8 mouse cellular contexts compared by ENCODE assay signal in the genomic region with DNA sequence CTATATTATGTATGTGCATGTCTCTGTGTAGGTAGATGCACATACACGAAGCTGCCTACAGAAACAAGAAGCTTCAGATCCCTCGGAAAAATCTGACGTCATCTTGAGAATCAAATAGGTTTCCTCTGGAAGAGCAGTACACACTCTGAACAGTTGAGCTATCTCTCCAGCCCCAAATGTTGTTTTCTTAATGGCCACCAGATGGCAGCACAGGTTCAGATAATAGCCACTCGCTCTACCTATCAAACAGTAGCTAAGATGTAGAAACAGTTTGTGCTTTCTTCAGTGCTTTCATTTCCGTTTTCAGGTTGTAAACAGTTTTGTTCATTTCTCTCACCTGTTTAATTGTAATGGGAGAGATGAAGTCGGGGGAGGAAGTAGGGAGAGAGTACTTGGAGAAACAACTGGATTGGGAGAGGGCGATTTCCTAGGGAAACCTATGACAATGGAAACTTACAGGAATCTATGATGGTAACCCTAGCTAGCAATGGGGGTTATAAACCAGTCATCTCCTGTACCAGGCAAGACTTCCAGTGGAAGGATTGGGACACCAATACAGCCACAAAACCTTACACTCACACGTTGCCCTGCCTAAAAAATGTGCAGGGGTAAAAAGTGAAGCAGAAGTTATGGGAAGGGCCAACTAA. TPM values are rescaled to one million over a fixed set of nuclear protein-coding genes. Genes with fewer than 3 reads are reported as not detected.
DNase-seq lines count a peak whose midpoint lies in the region; ATAC-seq lines count a peak whose summit lies in the region.

No protein-coding gene starts in this region.

- ATAC-seq in kidney, embryonic 14.5 days (ENCODE audit: low FRiP score, low TSS enrichment) = peak; percentile 86
- ATAC-seq in limb, embryonic 13.5 days (ENCODE audit: low FRiP score, low read depth) = peak; percentile 86; the same call in 1 of the 2 replicates

- no peaks in the 10 kb centered on the region for H3K9me3 ChIP-seq in kidney, embryonic 14.5 days (ENCODE audit: control insufficient read depth, low read length)
- H3K9me3 ChIP-seq in limb, embryonic 13.5 days = no peaks in the 10 kb centered on the region

- no peaks in the 10 kb centered on the region for H3K27me3 ChIP-seq in kidney, embryonic 14.5 days (ENCODE audit: control insufficient read depth, insufficient read depth, low read length)
- no peaks in the 10 kb centered on the region for H3K27me3 ChIP-seq in limb, embryonic 13.5 days

- no peak overlapping the region for H3K4me3 ChIP-seq in kidney, embryonic 14.5 days (ENCODE audit: low read length)
- no peak overlapping the region for H3K4me3 ChIP-seq in limb, embryonic 13.5 days

- H3K4me1 ChIP-seq in kidney, embryonic 14.5 days (ENCODE audit: control insufficient read depth, insufficient read depth, low read length) = no peaks in the 10 kb centered on the region
- H3K4me1 ChIP-seq in limb, embryonic 13.5 days = no peaks in the 10 kb centered on the region

- H3K36me3 ChIP-seq in kidney, embryonic 14.5 days (ENCODE audit: control insufficient read depth, insufficient read depth, low read length) = no peaks in the 10 kb centered on the region
- H3K36me3 ChIP-seq in limb, embryonic 13.5 days = no peaks in the 10 kb centered on the region

- DNase-seq in thymus, postnatal 0 days (ENCODE audit: low spot score) = peak; percentile 26
- no peak for DNase-seq in thymus, adult 18-20 months
- DNase-seq in cerebellum, adult 11 months = peak; percentile 11
- peak; percentile 14 to 44 for DNase-seq in frontal cortex, postnatal 10 days (ENCODE audit: low spot score in 2 of 2)
- peak; percentile 8 for DNase-seq in naive thymus-derived CD4-positive, alpha-beta T cell, adult 2 months (ENCODE audit: low read depth)
- no peak for DNase-seq in spleen, postnatal 4 days (ENCODE audit: low spot score in 2 of 2)

- H3K4me2 ChIP-seq in kidney, embryonic 14.5 days (replicated peaks; ENCODE audit: low read depth, low read length) = no peak overlapping the region
- H3K4me2 ChIP-seq in limb, embryonic 13.5 days (replicated peaks) = 0 out of 2 replicates have a peak overlapping the region, but pooled peaks have one; percentile 14

- 24% methylated on average over 8 of the region's 8 CpGs for WGBS in kidney, embryonic 14.5 days
- 22% methylated on average over 8 of the region's 8 CpGs for WGBS in limb, embryonic 13.5 days

- H3K9ac ChIP-seq in kidney, embryonic 14.5 days (ENCODE audit: low read depth, low read length) = no peak overlapping the region
- no peak overlapping the region for H3K9ac ChIP-seq in limb, embryonic 13.5 days

- H3K27ac ChIP-seq in kidney, embryonic 14.5 days (ENCODE audit: low read depth, low read length) = no peak overlapping the region
- H3K27ac ChIP-seq in limb, embryonic 13.5 days = no peak overlapping the region

RNA-seq across cellular contexts. Expression of a gene that starts 8.2 kb away (rescaled TPM):
- polyA plus RNA-seq in thymus, postnatal 0 days (2015; fragmentation: Nextera tagmentation; extraction: Ambion mirVana) = not detected in 2 replicates
- polyA plus RNA-seq in kidney, embryonic 14.5 days (2014; fragmentation: Nextera tagmentation; extraction: Ambion mirVana) = not detected in 2 replicates
- polyA plus RNA-seq in limb, embryonic 13.5 days (2015; fragmentation: Nextera tagmentation; extraction: Ambion mirVana) = not detected in 2 replicates

RNA-seq across cellular contexts. Expression of a gene that starts 27.0 kb away (rescaled TPM):
- 0.61 and 0.67 TPM in 2 replicates for polyA plus RNA-seq in thymus, postnatal 0 days (2015; fragmentation: Nextera tagmentation; extraction: Ambion mirVana)
- polyA plus RNA-seq in kidney, embryonic 14.5 days (2014; fragmentation: Nextera tagmentation; extraction: Ambion mirVana) = not detected in 2 replicates
- not detected in 2 replicates for polyA plus RNA-seq in limb, embryonic 13.5 days (2015; fragmentation: Nextera tagmentation; extraction: Ambion mirVana)

Comparison
In these comparisons a context has a peak if more than half of its experiments do, and no peak if none do; other contexts are left out.
1. DNase-seq: peak in thymus, postnatal 0 days (single experiment), cerebellum, adult 11 months (single experiment), frontal cortex, postnatal 10 days (2 of 2) and naive thymus-derived CD4-positive, alpha-beta T cell, adult 2 months (single experiment); none in thymus, adult 18-20 months (0 of 2) and spleen, postnatal 4 days (0 of 2).